Mouse (Mus musculus) C2C12 (cell line): Measurements from ENCODE around the gene Plin3. TPM values are rescaled to one million over a fixed set of nuclear protein-coding genes. Genes with fewer than 3 reads are reported as not detected.
A peak's percentile ranks its signal among the peaks of the same experiment; 100 is the strongest.

Experiments used
- H3K27me3 ChIP-seq: one replicate; pipeline ENCODE4 v1.6.1; 2011; ENCODE audit not compliant: control insufficient read depth, insufficient read depth, insufficient read length
- H3K36me3 ChIP-seq: one replicate; pipeline ENCODE4 v1.6.1; 2011; ENCODE audit not compliant: control insufficient read depth, insufficient read depth
- H3K4me3 ChIP-seq: one replicate; pipeline ENCODE4 v1.5.1; 2011; ENCODE audit warnings: mild to moderate bottlenecking, control low read depth; ENCODE audit not compliant: poor library complexity, insufficient read depth, severe bottlenecking
- H3K79me2 ChIP-seq: one replicate; pipeline ENCODE4 v1.6.1; 2011; ENCODE audit not compliant: control insufficient read depth, insufficient read depth
- H3K79me3 ChIP-seq: one replicate; pipeline ENCODE4 v1.6.1; 2011; ENCODE audit warnings: low read depth, control low read depth
- H3ac ChIP-seq: one replicate; pipeline ENCODE3; 2011; ENCODE audit warnings: low read depth; ENCODE audit not compliant: control insufficient read depth, insufficient read length
- CEBPB ChIP-seq: IDR thresholded peaks from one replicate; pipeline ENCODE4 v1.6.1; 2011; ENCODE audit warnings: low read depth, mild to moderate bottlenecking, control low read depth, moderate library complexity
- CTCF ChIP-seq: IDR thresholded peaks from one replicate; pipeline ENCODE4 v1.5.1; 2011; ENCODE audit not compliant: control insufficient read depth, insufficient read depth, insufficient read length
- FOSL1 ChIP-seq: IDR thresholded peaks from one replicate; pipeline ENCODE4 v1.8.0; 2011; ENCODE audit warnings: mild to moderate bottlenecking, low read length; ENCODE audit not compliant: poor library complexity, insufficient read depth, severe bottlenecking
- MAX ChIP-seq: IDR thresholded peaks from one replicate; pipeline ENCODE4 v1.6.1; 2011; ENCODE audit warnings: mild to moderate bottlenecking, control low read depth
- MYOD1 ChIP-seq: IDR thresholded peaks from one replicate; pipeline ENCODE4 v1.6.1; 2011; ENCODE audit warnings: low read depth; ENCODE audit not compliant: control insufficient read depth, insufficient read length
- MYOG ChIP-seq: IDR thresholded peaks from one replicate; pipeline ENCODE4 v1.6.1; 2011; ENCODE audit not compliant: control insufficient read depth, insufficient read length; ENCODE audit errors: extremely low read depth
- USF1 ChIP-seq: IDR thresholded peaks from one replicate; pipeline ENCODE4 v1.6.1; 2011; ENCODE audit warnings: low read depth, mild to moderate bottlenecking, control low read depth, moderate library complexity
- long read RNA-seq, 2 experiments: library from polyadenylated mRNA; unstranded; transcript quantifications; one replicate each; pipeline ENCODE4 v2.0.0; 2019 to 2020
- polyA plus RNA-seq: library from polyadenylated mRNA; unstranded; fragments of >200 nt; fragmentation: generic; extraction: Trizol; gene quantifications from one replicate; pipeline ENCODE4 v1.2.1, GENCODE M21; 2012; ENCODE audit warnings: missing spikeins

Plin3 gene
- 27.5 TPM for polyA plus RNA-seq
- long read RNA-seq, experiment 1, transcript Plin3-201 (8 exons, 3,645 nt) = major isoform, 49 of 79 reads
- long read RNA-seq, experiment 1, partial matches to known transcripts = 15 of 79 reads
- long read RNA-seq, experiment 1, other reads (novel, unspliced or antisense) = 15 of 79 reads
- long read RNA-seq, experiment 2, transcript Plin3-201 (8 exons, 3,645 nt) = major isoform, 115 of 131 reads
- long read RNA-seq, experiment 2, partial matches to known transcripts = 5 of 131 reads
- long read RNA-seq, experiment 2, other reads (novel, unspliced or antisense) = 11 of 131 reads

- Histone ChIP-seq H3K36me3 (no peaks in the 10 kb centered on the region), H3K79me2 (peaks cover 14% of the 10 kb centered on the region), H3K79me3 (no peaks in the 10 kb centered on the region), H3ac (no peak within 1 kb of the TSS), H3K4me3 (no peak within 1 kb of the TSS), H3K27me3 (no peaks in the 10 kb centered on the region)
- no peak for TF ChIP-seq CTCF
- no peak for TF ChIP-seq MYOG
- TF ChIP-seq MYOD1 = no peak
- TF ChIP-seq FOSL1 = no peak
- no peak for TF ChIP-seq CEBPB
- TF ChIP-seq USF1 = no peak
- no peak for TF ChIP-seq MAX
Measured at GRCm38 (mm10) chr17:56292531-56293222, at the start of gene Plin3. TSS of gene Plin3 (minus strand) at chr17:56292873.

DNA sequence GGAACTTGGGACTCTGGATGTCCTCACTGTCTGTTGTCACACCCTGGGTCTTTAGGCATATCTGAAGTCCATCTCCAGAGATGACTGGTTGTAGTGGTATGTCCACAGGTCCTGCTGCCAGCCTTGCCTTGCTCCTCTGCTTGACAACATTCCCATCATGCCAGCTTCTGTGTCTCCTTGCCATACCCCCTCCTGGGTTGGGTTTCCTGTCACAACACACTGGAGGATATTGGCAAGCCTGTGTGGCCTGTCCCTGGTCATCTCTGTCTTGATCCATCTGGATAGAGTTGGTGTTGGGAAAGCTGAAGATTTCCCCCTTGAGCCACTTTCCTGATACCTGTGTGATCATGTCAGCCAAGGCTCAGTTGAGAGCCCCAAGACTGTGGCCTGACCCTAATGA is 48.0 kb upstream of the Plin3 start:
- H3ac ChIP-seq = no peak overlapping the region

GRCm38 (mm10) chr17:56338909-56339308 is 46.2 kb upstream of the Plin3 start:
- peak; percentile 2 for TF ChIP-seq CTCF
- no peak for TF ChIP-seq CEBPB
- TF ChIP-seq MAX = no peak
- no peak for TF ChIP-seq FOSL1
- Histone ChIP-seq H3K79me3 (no peaks in the 10 kb centered on the region), H3K27me3 (no peaks in the 10 kb centered on the region), H3K79me2 (no peaks in the 10 kb centered on the region), H3K4me3 (no peak overlapping the region), H3ac (no peak overlapping the region), H3K36me3 (no peaks in the 10 kb centered on the region)

More for the DNA sequence above, 48.0 kb upstream of the Plin3 start:
- Histone ChIP-seq H3K79me3 (no peaks in the 10 kb centered on the region), H3K36me3 (no peaks in the 10 kb centered on the region), H3K79me2 (no peaks in the 10 kb centered on the region), H3K4me3 (no peak overlapping the region), H3K27me3 (no peaks in the 10 kb centered on the region)
- TF ChIP-seq USF1 = no peak
- TF ChIP-seq MYOD1 = no peak
- no peak for TF ChIP-seq MYOG
- TF ChIP-seq FOSL1 = no peak
- TF ChIP-seq CEBPB = no peak

DNA sequence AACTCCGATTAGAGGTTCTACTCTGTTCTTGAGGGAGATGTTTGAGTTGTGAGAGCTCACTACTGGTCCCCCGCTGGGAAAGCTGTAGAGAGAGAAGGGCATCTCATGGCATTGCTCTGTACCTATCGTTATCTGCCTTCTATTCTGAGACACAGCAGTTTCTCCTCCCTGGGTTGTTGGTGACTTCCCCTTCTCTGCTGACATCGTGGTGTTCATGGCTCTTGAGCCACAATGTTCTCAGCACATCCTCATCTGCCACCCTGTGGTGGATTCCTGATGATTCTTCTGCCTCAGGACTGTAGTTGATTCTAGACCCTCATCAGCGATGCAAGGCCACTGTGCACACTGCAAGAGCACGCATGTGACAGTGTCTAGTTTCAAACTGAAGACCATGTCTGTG is 45.1 kb upstream of the Plin3 start:
- no peak overlapping the region for H3ac ChIP-seq
- H3K27me3 ChIP-seq = no peaks in the 10 kb centered on the region
- H3K79me2 ChIP-seq = peaks cover 3% of the 10 kb centered on the region
- no peaks in the 10 kb centered on the region for H3K36me3 ChIP-seq
- H3K4me3 ChIP-seq = no peak overlapping the region
- no peaks in the 10 kb centered on the region for H3K79me3 ChIP-seq
- TF ChIP-seq MYOG (no peak), FOSL1 (no peak), MYOD1 (no peak), USF1 (no peak), CTCF (no peak), MAX (no peak), CEBPB (no peak)

DNA sequence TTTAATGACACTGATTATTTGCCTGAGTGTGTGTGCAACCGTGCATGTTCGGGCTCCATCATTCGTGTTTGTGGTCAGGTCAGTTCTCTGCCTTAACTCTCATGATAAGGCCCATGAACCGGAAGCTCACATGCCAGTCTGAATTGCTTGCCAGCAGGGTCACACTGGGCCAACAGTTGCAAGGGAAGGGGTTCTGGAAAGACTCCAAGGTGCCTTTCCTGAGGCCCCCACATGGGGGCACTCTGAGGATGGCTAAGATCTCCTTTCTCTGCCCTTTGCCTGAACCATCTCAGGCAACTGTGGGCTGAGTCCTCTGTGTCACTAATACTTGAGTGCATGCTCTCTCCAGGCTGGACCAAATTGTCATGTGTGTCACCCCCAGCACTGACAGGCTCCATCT is 44.5 kb upstream of the Plin3 start:
- H3ac ChIP-seq = no peak overlapping the region
- H3K36me3 ChIP-seq = no peaks in the 10 kb centered on the region
- no peaks in the 10 kb centered on the region for H3K79me3 ChIP-seq
- no peaks in the 10 kb centered on the region for H3K27me3 ChIP-seq
- H3K4me3 ChIP-seq = no peak overlapping the region
- TF ChIP-seq FOSL1 (no peak), CTCF (peak; percentile 30)
- peaks cover 9% of the 10 kb centered on the region for H3K79me2 ChIP-seq

DNA sequence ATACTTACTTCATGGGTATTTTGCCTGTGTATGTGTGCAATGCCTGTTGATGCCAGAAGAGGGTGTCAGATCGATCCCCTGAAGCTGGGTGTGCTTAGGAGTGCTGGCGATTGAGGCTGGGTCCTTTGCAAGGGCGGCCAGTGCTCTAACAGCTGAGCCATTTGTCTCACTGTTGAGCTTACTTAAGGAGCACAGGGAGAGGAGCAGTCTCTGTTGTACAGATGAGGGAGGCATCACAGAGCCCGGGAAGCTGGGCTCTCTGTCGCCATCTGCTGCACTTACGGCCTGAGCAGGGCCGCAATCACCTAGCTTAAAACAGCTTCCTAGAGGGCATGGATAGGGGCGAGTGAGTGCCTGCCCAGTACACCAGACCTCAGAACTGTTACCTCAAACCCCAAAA is 40.3 kb upstream of the Plin3 start:
- Histone ChIP-seq H3K79me3 (peaks cover 2% of the 10 kb centered on the region), H3K36me3 (no peaks in the 10 kb centered on the region), H3ac (no peak overlapping the region), H3K27me3 (no peaks in the 10 kb centered on the region), H3K79me2 (peaks cover 30% of the 10 kb centered on the region), H3K4me3 (no peak overlapping the region)
- TF ChIP-seq USF1 = no peak
- no peak for TF ChIP-seq MAX
- no peak for TF ChIP-seq CTCF
